Mouse (Mus musculus) left cerebral cortex, postnatal 36 days (tissue): ENCODE data around the gene Map6. TPM values are rescaled to one million over a fixed set of nuclear protein-coding genes. Genes with fewer than 3 reads are reported as not detected.

Experiments
- DNase-seq, 2 experiments: peaks; one replicate each; pipeline ENCODE4 v3.0.0; 2021 to 2022; ENCODE audit warnings: low spot score in 2 of 2, mixed read lengths in 1 of 2
- intact Hi-C: fragments of 180-260 bp; cut with DNase I; formaldehyde crosslinking; loops from one replicate; pipeline ENCODE4 v1.15.1; 2025
- total RNA-seq, 2 experiments: library from RNA; stranded (reverse); gene quantifications; 2 replicates each; pipeline ENCODE4 v1.2.3; 2021

Map6 gene
- total RNA-seq, 2 experiments from 2014 or later, result 135 to 142 TPM

DNA sequence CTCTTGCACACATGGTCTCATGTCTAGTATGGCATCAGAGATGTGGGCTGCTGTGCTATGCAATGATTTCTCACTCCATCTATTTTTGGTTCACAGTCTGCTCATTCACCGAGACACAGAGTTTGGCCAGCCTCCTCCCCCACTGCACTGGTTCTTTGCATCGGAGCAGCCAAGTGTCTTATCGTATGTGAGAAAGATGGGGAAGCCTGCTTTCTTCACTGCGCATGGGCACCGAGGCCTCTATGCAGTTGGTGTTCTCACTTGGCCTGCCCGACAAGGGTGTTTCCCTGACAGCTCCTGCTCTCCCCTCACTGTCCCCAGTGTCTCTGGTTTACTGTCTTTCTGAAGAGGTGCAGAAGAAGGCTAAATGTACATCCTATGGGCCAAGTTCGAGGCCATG, 12.2 kb upstream of the Map6 start:
- peak; percentile 62 to 78 for DNase-seq
- intact Hi-C loops, result no loop called here

DNA sequence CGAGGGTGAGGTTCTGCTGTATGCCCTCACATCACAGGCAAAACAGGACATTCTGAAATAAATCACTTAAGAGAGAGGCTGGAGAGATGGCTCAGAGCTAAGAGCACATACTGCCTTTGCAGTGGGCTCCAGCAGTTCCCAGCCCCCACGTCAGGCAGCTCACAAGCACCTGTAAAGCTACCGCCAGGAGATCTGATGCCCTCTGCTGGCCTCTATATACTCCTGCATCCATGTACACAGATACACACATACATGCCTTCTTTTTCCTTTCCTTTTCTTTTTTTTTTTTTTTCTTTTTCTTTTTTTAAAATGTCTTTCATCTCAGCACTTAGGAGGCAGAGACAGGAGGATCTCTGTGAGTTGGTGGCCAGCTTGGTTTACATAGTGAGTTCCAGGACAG, 5.3 kb upstream of the Map6 start:
- intact Hi-C loops, result no loop called here
- DNase-seq, result no peak

DNA sequence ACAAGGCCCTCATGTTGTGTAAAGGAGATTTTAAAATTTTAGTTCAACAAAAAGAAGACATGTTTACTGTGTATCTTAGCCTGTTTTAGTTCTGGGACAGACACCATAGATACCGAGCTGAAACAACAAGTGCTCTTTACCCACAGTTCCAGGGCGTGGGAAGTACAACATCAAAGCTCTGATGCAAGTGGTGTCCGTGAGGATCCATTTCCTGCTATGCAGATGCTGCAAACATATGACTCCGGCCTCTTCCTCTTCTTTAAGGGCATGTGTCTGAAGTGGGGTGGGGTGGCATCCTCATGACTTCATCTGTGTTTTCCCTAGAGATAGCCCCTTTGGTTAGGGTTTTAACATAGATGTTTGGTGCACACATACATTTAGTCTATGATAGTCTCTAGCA, 3.7 kb upstream of the Map6 start:
- no peak for DNase-seq
- intact Hi-C loops, result no loop called here

DNA sequence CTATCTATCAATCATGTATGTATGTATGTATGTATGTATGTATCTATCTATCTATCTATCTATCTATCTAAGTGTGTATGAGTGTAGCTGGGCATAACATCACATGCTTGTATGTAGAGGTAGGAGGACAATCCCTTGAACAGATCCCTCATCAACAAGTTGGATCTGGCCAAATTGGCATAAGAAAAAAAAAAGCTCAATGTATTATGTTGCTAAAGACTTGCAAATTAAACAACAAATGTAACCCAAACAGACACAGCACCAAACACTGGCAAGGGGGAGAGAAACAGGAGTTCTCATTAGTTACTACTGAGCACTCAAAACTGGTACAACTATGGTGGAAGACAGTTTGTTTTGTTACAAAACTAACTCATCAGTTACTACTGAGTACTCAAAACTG, 2.6 kb upstream of the Map6 start:
- intact Hi-C loops, result no loop called here
- no peak for DNase-seq

DNA sequence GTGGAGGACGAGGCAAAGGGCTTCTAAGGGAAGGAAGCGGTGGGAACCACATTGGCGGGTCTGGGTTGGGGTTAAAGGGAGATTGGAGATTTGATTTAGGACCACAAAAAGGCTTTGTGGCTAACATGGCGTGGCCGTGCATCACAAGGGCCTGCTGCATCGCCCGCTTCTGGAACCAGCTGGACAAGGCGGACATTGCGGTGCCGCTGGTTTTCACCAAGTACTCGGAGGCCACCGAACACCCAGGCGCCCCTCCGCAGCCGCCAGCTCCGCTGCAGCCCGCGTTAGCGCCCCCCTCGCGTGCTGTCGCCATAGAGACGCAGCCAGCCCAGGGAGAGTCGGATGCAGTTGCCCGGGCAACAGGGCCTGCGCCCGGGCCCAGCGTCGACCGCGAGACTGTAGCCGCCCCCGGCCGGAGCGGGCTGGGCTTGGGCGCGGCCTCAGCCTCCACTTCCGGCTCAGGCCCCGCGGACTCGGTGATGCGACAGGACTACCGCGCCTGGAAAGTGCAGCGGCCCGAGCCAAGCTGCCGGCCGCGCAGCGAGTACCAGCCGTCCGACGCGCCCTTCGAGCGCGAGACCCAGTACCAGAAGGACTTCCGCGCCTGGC, 754 bp downstream of the Map6 start:
- intact Hi-C loops, result no loop called here
- peak; percentile 86 to 88 for DNase-seq

DNA sequence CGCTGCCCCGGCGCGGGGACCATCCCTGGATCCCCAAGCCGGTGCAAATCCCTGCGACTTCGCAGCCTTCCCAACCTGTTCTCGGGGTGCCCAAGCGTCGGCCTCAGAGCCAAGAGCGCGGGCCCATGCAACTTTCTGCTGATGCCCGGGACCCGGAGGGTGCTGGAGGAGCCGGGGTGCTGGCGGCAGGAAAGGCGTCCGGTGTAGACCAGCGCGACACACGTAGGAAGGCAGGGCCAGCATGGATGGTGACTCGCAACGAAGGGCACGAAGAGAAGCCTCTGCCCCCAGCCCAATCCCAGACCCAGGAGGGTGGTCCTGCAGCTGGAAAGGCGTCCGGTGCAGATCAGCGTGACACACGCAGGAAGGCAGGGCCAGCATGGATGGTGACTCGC, 1.3 kb downstream of the Map6 start:
- no peak for DNase-seq
- intact Hi-C loops, result no loop called here

DNA sequence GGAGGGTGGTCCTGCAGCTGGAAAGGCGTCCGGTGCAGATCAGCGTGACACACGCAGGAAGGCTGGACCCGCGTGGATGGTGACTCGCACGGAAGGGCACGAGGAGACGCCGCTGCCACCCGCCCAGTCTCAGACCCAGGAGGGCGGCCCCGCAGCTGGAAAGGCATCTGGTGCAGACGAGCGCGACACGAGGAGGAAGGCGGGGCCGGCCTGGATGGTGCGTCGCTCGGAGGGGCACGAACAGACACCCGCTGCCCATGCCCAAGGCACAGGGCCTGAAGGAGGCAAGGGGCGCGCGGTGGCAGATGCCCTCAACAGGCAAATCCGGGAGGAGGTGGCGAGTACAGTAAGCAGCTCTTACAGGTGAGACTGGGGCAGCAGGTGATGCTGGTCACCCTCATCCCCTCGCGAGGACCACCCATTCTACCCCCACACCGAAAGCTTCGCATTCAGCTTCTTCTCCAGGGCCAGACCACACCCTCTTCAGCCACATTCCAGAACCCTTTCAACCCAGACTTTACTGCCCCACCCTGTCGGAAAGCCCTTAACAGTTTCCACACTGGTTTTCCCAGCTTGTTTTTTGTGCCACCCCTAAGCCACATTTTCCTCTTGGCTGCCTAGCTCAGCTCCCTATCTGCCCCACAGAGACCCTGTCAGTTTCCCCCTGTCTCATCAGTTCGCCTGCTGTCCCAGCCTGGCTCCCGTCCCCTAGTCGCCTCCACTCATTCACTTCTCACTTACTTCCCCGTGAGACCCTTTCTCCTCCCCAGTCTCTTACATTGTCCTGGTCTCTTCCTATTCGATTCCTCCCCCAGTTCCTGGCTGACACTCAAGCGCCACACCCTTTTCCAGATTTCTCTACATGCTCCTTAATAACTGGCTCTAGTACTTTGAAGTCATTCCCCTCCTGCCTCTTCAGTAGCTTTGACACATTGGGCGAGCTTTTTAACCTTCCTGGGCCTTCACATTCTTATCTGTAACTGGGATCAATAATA, 2.0 kb downstream of the Map6 start:
- no peak for DNase-seq
- intact Hi-C loops, result no loop called here

DNA sequence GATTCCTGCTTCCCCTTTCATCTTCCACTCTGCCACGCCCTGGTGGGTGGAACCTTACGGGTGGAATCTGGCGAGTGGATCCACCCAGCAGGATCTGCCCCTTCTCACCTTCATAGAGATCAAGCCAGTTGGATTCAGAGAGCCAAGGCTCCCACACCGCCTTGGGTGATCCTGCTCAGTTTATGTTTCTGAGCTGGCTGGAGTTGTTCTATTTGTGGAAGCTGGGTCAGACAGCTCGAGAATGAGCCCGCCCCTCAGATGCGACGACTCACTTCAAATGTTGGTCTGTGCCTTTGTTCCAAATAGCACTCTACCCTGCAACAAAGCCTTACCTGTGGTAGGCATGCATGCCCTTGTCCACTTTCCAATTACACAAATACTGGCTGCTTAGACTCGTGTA, 4.4 kb downstream of the Map6 start:
- DNase-seq, result no peak
- intact Hi-C loops, result no loop called here

DNA sequence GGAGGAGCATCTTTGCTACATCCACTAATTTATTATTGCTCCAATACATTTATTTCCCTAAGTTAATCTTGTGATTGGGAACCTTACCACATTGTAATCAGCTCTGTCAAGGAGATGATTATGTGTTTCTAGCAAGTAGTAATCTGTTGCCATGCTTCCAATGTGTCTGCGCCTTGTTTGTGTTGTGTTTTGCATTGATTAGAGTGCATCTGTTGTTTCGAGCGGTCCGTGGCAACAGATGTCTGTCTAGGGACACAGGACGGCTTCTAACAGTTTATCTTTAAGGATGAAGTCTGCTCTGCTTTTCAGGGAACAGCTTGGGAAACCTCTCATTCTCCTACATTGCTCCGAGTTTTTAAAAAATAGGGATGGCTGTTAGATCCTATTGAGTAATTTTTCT, 7.9 kb downstream of the Map6 start:
- DNase-seq, result no peak
- intact Hi-C loops, result no loop called here

DNA sequence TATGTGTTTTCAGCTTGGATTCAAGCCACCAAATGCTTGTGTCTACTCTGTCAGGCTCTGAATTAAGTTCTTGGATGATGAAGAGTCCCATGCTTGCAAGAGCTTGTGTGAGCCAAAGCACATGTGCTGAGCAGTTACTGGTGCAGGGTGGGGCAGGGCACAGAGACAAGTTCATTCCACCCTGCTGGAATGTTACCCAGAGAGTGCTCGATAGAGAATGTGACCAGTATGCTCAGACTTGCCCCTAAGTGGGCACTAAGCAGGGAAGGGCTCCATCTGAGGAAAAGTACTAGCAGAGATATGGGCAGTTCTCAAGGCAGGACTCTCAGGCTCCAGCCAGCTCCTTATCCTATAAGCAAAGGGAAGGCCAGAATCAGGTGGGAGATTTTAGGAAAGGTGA, 9.4 kb downstream of the Map6 start:
- intact Hi-C loops, result no loop called here
- no peak for DNase-seq

DNA sequence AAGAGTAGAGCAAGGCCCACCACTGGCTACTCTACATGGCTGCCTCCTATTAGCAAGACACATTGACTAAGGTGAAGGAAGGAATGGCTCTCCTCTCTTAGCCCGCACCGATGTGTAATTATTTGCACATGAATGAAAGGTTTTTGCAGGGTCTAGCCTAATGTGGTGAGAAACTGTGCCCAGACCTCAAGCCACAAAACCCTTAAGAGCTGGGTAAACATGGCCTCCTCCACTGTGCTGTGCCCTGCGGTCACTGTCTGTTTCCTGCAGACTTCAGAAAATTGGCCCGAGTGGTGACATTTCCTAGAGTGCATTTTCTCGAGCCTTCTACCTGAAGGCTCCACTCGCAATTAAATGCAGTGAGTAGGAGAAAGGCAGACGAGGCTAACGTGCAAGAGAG, 11.1 kb downstream of the Map6 start:
- no peak for DNase-seq
- intact Hi-C loops, result no loop called here

DNA sequence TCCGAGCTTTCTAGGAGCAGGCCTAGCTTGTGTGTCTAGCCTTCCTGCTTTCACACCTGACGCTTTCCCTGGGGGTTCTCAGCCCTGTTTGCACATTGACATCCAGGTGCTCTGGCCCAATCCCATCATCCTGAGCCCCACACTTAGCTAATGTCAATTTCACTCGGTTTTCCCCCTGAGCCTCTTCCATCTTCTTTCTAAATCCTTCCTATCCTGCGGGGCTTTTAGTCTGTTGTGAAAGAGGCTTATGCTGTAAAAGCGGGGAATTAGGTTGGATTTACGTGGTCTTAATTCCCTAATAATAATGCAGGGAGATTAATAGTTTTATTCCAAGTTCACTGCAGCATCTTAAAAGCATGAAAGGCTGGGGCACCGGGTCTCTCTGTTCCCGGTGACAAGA, 12.3 kb downstream of the Map6 start:
- no peak for DNase-seq
- intact Hi-C loops, result no loop called here

DNA sequence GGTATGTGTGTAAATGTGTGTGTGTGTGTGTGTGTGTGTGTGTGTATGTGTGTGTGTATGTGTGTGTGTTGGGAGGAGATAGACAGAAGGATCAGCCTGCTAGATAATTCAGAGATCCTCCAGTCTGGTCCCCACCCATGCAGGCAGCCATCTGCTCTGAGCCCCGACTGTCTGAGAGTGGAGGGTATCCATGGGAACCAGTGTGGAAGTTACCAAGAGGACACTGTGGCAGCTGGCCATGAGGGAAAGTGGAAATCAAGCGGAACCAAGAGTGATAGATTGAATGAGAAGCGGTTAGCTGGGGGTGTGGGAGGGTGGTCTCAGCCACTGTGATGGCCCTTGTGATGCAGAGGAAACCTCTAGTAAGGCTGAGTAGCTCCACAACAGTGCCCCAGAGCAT, 20.0 kb downstream of the Map6 start:
- peak; percentile 50 to 57 for DNase-seq
- intact Hi-C loops, result no loop called here

DNA sequence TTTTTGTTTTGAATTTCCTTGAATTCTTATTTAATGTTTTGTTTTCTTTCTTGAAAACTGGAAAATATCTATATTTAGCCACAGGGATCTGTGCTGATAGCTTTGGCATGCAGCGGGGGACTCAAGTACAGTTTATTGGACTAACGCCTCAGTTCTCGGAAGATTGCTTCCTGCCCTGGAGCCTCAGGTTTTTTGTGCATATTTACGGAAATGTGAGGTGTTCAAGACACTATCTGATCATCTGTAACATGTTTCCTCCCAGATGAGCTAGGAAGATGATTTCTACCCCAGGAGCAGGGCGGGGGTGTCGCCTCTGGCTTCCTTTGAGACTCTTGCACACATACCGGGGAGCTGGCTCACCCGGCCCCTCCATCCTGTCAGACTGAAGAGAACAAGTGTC, 22.8 kb downstream of the Map6 start:
- intact Hi-C loops, result no loop called here
- no peak for DNase-seq

DNA sequence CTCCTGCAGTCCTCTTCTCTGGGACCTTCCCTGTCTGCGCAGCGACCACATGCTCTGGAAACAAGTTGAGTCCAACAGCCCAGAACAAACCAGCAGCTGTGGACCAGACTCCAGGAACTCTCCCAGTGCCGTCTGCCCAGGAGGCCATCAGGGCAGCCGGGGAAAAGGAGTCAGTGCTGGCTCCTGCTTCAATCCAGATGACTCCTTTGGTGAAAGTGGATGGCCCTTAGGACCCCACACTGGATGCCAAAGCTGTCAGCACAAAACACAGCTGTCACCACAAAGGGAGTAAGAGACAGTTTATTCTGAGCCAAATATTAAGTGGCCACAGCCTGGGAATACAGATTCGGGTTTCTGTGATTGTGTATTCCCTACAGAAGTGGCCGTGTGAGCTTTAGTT, 23.7 kb downstream of the Map6 start:
- intact Hi-C loops, result no loop called here
- no peak for DNase-seq

DNA sequence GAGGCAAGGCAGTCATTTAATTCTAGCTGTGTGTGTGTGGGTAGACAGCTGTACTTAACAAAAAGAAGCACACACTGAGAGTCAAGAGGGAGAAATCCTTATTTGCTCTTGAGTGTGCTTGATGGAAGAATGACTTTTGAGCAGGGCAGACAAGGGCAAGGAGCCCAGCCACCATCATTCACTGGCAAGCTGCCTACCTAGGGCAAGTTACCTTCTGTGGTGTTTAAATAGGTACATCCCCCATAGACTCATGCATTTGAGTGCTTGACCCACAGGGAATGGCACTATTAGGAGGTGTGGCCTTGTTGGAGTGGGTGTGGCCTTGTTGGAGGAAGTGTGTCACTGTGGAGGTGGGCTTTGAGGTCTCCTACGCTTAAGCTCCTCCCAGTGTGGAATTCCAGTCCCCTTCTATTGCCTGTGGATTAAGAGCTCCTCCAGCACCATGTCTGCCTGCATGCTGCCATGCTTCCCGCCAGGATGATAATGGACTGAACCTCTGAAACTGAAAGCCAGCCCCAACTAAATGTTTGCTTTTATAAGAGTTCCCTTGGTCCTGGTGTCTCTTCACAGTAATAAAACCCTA, 27.0 kb downstream of the Map6 start:
- no peak for DNase-seq
- intact Hi-C loops, result no loop called here

DNA sequence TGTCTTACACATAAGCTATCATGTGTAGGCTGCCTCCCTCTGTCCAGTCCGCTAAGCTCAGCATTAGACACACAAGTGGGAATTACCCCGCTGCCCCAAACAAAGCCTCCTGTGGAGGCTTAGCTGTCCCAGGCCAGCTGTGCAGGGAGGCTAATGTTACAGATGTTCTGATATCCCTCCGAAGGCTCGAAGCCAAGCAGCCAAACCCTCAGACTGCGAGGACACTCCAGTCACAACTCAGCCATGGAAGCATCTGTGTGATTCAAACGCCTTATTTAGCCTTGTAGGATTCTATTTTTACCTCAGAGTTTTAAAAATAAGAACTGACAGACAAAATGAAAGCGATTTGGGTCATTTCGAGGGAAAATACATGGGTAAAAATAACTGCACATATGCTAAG, 27.9 kb downstream of the Map6 start:
- intact Hi-C loops, result no loop called here
- peak in 1 of 2 experiments; percentile 26 for DNase-seq

DNA sequence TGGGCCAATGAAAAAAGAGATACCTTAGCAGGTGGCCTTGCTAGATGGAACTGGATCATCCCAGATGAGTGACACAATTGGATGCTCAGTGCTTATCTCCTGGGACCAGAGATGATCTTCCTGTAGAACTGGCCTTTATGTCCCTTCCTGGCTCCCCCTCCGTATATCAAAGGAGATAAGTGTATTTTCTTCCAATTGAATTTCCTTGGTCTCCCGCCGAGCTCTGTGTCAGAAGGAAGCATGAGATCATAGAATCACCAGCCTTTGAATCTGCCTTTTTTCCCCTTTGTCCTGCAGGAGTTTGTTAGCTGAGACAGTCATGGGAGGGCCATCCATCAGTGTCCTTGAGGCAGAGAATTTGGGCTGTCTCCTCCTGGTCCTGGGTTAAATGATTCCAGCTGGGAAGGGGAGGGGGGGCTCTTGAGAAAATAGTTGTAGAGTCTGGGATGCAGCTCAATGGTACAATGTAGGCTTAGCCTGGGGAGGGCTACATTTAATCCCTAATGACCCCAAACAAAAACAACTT, 33.5 kb downstream of the Map6 start:
- intact Hi-C loops, result no loop called here
- no peak for DNase-seq

DNA sequence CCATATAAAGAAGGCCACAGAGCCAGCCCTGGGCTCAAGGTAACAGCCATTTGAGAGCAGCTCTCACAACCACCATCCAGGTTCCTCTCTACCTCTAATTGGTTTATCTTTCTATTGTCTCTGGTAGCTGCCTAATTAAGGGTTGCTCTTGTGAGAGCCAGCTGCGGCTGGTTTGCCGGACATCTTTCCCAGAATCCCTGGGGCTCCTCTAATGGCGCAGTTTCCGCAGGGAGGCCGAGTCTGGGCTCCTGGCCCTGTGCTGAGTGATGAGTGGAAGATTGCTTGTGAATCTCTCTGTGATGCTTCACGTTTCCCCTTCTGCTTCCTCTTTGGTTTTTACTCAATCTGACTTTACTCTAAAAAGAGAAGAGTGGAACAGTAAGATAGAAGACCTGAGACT, 36.8 kb downstream of the Map6 start:
- DNase-seq, result peak in 1 of 2 experiments; percentile 3
- intact Hi-C loops, result no loop called here

DNA sequence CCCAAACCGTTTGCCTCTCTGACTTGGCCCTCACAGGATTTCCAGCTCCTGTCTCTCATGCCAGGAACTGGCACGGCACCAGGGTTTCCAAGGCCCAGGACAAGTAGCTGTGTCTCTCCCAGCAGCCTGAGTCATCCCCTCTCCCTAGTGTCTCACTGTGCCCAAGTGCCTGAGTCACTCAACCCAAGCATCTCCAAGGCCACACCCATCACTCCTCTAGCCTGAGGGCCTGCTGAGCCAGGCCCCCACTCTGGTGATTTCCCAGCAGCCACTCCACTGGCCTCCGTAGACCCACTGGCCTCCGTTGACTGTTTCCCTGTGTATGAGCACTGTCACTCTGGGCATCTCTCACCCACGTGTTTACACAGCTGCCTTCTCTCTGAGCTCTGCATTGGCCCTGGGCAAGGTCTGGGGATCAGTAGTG, 37.7 kb downstream of the Map6 start:
- peak; percentile 40 to 53 for DNase-seq
- intact Hi-C loops, result no loop called here

DNA sequence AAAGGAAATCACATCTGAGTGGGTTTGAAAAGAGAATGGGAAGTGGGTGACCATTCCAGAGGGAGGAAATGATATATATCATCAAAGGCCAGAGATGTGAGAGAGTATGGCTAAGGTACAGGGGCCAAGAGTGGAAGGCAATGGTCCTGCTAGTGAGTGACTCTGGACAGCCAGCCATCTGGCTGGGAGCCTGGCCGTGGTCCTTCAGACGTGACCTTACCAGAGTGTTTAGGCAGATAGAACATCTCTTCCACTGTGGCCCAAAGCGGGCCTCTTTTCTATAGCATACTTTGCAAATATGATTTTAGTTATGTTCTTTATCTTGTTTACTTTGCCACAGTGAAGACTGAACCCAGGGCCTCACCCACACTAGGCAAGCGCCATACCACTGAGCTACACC, 38.4 kb downstream of the Map6 start:
- no peak for DNase-seq
- intact Hi-C loops, result no loop called here
